Mouse (Mus musculus) kidney, adult 11 months (tissue): ENCODE data around the gene Dis3l2.
A peak's percentile ranks its signal among the peaks of the same experiment; 100 is the strongest.

ENCODE experiments used
- DNase-seq: peaks from one replicate; pipeline ENCODE4 v3.0.0; 2022

The Dis3l2 gene

GRCm38 (mm10) chr1:87011718-87012117, 308.1 kb downstream of the Dis3l2 start:
- DNase-seq, result no peak

- DNase-seq, result no peak
Observed at GRCm38 (mm10) chr1:87012606-87013005, 309.0 kb downstream of the Dis3l2 start.

DNA sequence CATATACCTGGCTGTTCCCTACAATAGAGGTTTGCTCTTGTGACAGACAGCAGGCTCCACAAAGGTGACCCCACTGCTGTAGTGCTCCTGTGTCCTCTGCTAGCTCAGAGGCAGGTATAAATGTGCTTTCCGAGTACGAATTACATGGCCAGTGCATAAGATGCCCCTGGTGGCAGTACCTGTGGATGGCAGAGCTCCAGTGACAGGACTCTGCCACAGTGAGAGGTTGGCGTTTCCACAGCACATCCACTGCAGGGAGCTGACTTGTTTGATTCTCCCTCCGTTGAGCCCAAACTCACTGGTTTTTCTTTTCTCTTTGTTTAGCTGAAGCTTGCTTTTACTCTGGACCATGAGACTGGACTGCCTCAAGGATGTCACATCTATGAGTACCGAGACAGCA, 317.1 kb downstream of the Dis3l2 start:
- no peak for DNase-seq

GRCm38 (mm10) chr1:87021584-87021983, 318.0 kb downstream of the Dis3l2 start:
- no peak for DNase-seq

DNA sequence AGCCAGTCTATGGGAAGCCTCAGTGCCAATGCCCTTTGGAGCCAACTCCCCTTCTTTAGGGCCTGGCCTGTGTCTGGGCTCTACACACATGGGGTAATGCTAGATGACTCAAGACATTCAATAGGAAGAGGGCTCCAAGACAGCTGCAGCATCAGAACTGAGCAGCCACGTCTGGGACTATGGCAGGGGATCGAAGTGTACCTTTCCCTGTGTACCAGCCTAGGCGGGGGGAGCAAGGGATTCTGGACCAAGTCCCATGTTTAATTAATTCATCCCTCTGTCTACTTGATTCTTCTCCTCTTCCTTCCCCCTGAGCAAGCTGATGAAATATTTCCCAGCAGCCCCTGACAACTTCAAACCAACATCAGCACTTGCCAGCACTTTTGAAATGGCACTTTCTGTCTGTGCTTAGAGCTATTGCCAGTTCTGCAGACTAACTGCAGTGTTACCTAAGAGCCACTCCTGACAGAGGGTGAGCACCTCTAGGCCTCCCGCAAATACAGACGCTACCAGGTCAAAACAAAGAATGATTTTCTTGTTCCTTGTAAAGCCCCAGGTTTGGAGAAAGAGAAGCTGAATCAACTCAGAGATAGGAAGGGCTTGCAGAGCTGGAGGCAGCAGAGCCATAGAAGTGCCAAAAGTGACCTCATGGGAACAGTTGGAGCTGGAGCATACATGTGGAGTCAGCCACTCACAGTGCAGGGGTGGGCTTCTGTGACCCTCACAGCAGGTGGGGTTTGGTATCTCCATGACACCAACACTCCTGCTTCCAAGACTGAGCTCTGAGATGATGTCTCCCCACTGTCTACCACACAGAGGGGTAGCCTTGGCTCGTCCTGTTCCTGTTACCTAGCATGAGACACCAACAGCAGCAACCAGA, 319.9 kb downstream of the Dis3l2 start:
- DNase-seq, result no peak

- DNase-seq, result no peak
Observed at GRCm38 (mm10) chr1:87025021-87025420, 321.4 kb downstream of the Dis3l2 start.

- peak; percentile 69 for DNase-seq
Observed at GRCm38 (mm10) chr1:87028786-87029185, 325.2 kb downstream of the Dis3l2 start.

DNA sequence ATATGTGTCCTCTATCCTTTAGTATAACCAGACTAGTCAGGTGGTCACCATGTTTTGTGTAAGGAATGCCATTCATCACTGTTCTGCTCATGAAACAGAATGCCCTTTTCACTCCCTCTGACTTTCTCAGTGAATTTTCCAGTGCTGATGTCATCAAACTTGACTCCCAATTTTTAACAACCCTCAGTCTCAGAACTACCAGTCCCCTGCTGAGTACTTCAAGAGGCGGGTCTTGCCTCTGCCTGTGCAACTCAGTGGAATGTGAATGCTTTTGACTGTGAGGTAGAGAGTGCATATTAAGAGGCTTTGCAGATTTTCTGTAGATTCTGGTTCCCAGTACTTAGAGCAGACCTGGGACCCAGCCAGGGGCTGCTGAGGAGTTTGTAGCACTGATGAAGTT, 327.0 kb downstream of the Dis3l2 start:
- DNase-seq, result no peak

DNA sequence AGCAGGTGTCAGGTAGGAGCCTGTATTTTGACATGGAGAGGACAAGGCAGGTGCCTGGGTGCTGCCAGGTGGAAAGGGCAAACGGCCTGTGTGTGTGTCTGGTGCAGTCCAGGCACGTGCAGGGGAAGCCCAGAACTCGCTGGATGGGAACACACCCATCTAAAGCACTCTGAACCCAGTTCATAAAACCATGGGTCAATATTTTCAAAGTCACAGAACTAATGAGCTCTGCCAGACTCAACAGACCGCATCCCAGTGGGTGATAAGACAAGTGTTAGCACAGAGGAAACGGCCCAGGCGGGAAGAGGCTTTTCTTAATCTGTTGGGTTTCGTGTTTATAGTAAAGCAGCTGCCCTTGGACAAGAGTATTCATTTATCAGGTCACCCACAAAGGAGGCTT, 328.9 kb downstream of the Dis3l2 start:
- DNase-seq, result peak; percentile 43

GRCm38 (mm10) chr1:87035532-87036161, 332.0 kb downstream of the Dis3l2 start:
- peak; percentile 56 for DNase-seq

- DNase-seq, result no peak
Observed at GRCm38 (mm10) chr1:87036334-87036733, 332.7 kb downstream of the Dis3l2 start.

DNA sequence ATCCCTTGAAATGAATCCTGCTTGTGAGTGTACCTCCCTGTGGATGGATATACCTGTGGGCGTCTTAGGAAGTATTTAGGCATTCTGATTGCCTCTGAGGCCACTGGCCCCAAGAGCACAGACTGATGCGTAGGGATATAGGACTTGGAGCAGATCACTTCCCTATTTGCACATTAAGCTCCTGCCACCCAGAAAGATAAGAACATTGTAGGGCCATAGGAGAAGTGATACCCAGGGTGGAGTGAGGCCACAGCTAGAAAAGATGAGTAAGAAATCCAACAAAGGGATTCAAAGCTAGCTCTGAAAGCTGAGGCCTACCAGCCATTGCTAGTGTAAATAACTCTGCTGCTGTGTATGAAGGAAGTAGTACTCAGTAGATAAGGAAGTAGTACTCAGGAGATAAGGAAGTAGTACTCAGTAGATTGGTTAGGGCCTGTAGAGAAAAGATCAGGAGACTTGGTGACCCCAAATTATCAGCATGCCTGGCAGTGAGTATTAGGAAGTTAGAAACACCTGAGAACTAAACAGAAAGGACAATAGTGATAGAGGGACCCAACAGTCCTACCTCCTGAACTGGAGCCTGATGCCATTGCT, 335.0 kb downstream of the Dis3l2 start:
- no peak for DNase-seq

DNA sequence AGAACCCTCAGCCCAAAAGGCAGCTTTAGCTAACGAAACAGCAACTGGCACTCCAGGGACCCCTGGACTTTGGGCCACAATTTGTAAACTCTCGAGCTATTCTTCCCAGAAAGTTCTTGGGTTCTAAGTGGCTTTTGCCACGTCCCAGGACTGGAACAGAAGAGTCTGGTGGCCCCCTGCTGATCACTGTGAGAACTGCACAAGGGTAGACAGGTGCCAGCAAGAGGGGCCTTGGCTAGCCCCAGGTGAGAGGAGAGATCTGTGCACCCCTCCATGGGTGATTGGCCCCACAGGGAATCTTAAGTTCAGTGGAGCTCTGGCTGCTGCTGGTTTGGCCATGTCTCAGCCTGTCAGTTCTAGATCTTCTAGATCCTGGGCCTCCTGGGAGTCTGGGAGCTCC, 337.5 kb downstream of the Dis3l2 start:
- DNase-seq, result peak; percentile 43

DNA sequence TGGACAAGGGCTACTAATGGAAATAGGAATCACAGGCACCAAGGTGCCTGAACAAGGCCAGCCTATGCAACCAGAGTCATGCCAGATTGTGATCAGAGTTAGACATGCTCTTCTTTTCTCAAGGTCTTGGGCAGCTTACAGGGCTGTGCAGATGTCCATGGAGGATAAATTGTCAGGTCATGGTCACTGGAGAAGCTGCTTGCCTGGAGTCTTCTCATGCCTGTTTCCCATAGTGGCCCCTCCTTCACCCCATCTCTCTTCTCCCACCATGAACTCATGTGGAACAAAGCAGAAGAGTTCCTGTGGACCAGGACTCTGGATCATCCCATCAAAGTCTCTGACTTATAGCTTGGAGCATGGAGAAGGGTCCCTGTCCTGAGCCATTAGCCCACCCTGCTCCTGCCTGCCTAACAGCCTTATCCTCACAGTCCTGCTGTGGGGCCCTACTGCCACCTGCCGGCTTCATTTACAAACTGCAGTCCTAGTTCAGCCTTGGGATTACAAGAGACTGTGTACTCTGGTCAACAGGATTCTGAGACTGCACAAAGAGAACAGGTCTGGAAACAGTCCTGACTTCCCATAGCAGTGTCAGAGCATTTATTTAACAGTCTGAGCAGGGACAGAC, 338.3 kb downstream of the Dis3l2 start:
- DNase-seq, result peak; percentile 42

GRCm38 (mm10) chr1:87050072-87050471, 346.5 kb downstream of the Dis3l2 start:
- no peak for DNase-seq

- no peak for DNase-seq
Observed at GRCm38 (mm10) chr1:87050700-87051099, 347.1 kb downstream of the Dis3l2 start.

DNA sequence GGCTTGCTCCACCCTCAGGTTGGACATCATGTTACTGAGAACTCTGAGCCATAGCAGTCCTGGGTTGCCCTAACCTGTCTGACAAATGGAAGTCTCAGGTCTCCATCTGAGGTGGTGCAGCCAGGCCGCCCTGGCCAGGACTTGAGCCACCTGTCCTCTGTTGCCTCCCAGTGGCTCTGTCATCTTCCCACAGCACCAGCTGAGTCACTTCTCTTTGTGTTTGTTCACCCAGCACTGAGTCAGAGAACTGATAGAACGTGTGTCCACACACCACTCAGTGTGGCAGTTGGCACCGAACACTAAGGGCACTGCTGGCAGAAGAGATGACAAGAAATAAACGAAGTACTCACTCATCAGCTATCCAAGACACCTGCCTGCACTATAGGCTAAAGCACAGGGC, 347.8 kb downstream of the Dis3l2 start:
- DNase-seq, result no peak

DNA sequence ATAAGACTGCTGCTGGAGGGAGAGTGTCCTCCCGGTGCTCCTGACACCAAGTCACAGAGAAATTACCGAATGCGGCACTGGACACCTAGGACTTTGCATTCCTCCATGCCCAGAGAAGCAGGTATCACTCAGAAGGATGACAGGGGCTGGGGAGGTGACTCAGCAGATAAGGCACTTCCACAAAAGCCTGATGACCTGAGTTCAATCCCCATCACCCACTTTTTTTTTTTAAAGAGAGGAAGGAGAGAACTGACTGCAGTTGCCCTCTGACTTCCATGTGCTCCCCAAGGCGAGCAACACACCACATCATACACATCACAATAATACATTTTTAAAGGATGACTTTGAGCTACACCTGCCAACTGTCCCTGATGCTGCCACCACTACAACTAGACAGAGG, 353.5 kb downstream of the Dis3l2 start:
- no peak for DNase-seq

- DNase-seq, result no peak
Observed at GRCm38 (mm10) chr1:87059042-87059665, 355.5 kb downstream of the Dis3l2 start.

DNA sequence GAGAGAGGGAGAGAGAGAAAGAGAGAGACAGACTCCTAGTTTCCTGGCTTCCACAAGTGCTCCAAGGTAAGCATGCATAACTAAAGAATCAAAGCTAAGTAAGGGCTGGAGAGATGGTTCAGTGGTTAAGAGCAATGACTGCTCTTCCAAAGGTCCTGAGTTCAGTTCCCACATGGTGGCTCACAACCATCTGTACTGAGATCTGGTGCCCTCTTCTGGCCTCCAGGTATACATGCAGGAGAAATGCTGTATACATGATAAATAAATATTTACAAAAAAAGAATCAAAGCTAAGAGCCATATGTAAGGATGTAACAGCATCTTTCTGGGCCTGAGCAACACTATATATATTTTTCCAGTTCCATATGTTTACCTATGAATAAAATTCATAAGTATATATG, 357.3 kb downstream of the Dis3l2 start:
- no peak for DNase-seq

DNA sequence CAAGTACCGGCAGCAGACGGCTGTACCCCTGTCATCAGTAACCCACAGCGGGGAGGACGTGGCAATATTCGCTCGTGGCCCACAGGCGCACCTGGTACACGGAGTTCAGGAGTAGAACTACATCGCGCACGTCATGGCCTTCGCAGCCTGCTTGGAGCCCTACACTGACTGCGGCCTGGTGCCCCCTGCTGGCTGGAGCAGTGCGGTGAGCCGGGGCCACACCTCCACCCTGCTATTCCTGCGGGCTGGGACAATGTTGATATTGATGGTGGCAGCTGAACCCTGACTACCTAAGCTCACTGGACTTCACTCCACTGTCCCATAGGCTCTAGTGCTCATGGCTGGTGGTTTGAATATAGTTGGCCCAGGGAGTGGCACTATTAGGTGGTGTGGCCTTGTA, 367.1 kb downstream of the Dis3l2 start:
- DNase-seq, result no peak

GRCm38 (mm10) chr1:87073776-87074175, 370.2 kb downstream of the Dis3l2 start:
- no peak for DNase-seq

- no peak for DNase-seq
Observed at GRCm38 (mm10) chr1:87086196-87086595, 382.6 kb downstream of the Dis3l2 start.
